Mouse (Mus musculus): Measurements from ENCODE around the gene Cdkl3.
A peak's percentile ranks its signal among the peaks of the same experiment; 100 is the strongest.

Cdkl3 gene

GRCm38 (mm10) chr11:52003772-52004528, at the start of gene Cdkl3:
TSS of gene Cdkl3 (plus strand) at chr11:52004221.
- DNase-seq = peak; percentile 93

GRCm38 (mm10) chr11:51956112-51956511, 47.9 kb upstream of the Cdkl3 start:
- no peak for DNase-seq

- no peak for DNase-seq
Measured at GRCm38 (mm10) chr11:51957760-51958159, 46.3 kb upstream of the Cdkl3 start.

GRCm38 (mm10) chr11:51959511-51959910, 44.5 kb upstream of the Cdkl3 start:
- DNase-seq = no peak

- DNase-seq = no peak
Measured at GRCm38 (mm10) chr11:51960061-51960460, 44.0 kb upstream of the Cdkl3 start.

- DNase-seq = peak; percentile 48
Measured at GRCm38 (mm10) chr11:51960967-51961471, 43.0 kb upstream of the Cdkl3 start.

- no peak for DNase-seq
Measured at GRCm38 (mm10) chr11:51961761-51962160, 42.3 kb upstream of the Cdkl3 start.

- no peak for DNase-seq
Measured at GRCm38 (mm10) chr11:51962277-51962676, 41.7 kb upstream of the Cdkl3 start.

- no peak for DNase-seq
Measured at GRCm38 (mm10) chr11:51966651-51967050, 37.4 kb upstream of the Cdkl3 start.

- DNase-seq = peak; percentile 93
Measured at GRCm38 (mm10) chr11:51967443-51968401, 36.3 kb upstream of the Cdkl3 start, which contains the start of gene Cdkn2aipnl. TSS of gene Cdkn2aipnl (plus strand) at chr11:51967661.

- no peak for DNase-seq
Measured at GRCm38 (mm10) chr11:51968896-51969295, 35.1 kb upstream of the Cdkl3 start.

GRCm38 (mm10) chr11:51969511-51969910, 34.5 kb upstream of the Cdkl3 start:
- DNase-seq = no peak

- no peak for DNase-seq
Measured at GRCm38 (mm10) chr11:51971644-51972043, 32.4 kb upstream of the Cdkl3 start.

GRCm38 (mm10) chr11:51999611-52000289, 4.3 kb upstream of the Cdkl3 start:
- DNase-seq = peak; percentile 51

GRCm38 (mm10) chr11:52000290-52000962, 3.6 kb upstream of the Cdkl3 start, which contains the start of gene Ube2b:
TSS of gene Ube2b (minus strand) at chr11:52000762.
- DNase-seq = peak; percentile 98

- DNase-seq = no peak
Measured at GRCm38 (mm10) chr11:52001341-52001740, 2.7 kb upstream of the Cdkl3 start.

GRCm38 (mm10) chr11:52001861-52002260, 2.2 kb upstream of the Cdkl3 start:
- no peak for DNase-seq

- no peak for DNase-seq
Measured at GRCm38 (mm10) chr11:52002842-52003504, 1.0 kb upstream of the Cdkl3 start.

GRCm38 (mm10) chr11:52003505-52003771, 583 bp upstream of the Cdkl3 start:
- no peak for DNase-seq

GRCm38 (mm10) chr11:52005586-52005985, 1.6 kb downstream of the Cdkl3 start:
- DNase-seq = no peak

GRCm38 (mm10) chr11:52011011-52011410, 7.0 kb downstream of the Cdkl3 start:
- DNase-seq = no peak

GRCm38 (mm10) chr11:52011541-52011940, 7.5 kb downstream of the Cdkl3 start:
- no peak for DNase-seq

Measured in layer of hippocampus, adult 9-11 months (tissue).